Mouse (Mus musculus): ENCODE measurements around the gene Ifitm5. TPM values are rescaled to one million over a fixed set of nuclear protein-coding genes. Genes with fewer than 3 reads are reported as not detected.
"Not testable (repeated sequence)": the region's sequence is repeated elsewhere in the genome, so short reads cannot be mapped to it uniquely, and the experiment has no call there.

Gene Ifitm5
- polyA plus RNA-seq, 1 experiment, result 1.4 TPM

DNA sequence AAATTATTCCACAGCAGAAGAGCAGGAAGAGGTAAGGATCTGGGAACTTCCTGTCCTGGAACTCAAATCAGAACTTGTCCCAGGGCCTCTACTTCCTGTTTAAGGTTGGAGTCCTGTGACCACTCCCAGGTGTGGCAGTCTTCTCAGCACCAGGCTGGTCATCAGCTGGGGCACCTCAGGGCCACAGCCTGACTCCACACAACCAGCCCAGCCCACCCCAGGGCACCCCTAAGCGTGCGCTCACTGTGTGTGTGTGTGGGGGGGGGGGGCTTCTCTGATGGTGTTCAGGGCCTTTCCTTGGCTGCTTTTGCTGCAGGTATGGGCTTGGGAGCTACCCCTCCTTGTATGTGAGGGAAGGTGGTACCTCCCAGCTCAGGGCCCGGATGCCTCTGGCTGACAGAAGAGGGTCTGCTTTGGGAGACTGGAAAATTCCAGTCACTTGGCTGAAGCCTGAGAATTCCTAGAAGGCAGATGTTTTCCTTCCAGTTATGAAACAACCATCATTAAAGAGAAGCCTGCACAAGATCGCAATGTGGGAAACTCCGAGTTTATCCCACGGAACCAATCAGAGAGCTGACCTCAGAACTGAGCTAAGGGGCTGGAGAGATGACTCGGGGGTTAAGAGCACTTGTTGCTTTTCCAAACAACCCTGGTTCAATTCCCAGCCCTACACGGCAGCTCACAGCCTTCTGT is 21.5 kb upstream of the Ifitm5 start:
- Histone ChIP-seq H3K27me3 (replicated peaks; ENCODE audit: control insufficient read depth, insufficient read depth, low read length) (no peaks in the 10 kb centered on the region), H3K27ac (ENCODE audit: insufficient read depth, low read depth, low read length) (peak overlapping the region; percentile 85), H3K4me1 (ENCODE audit: control insufficient read depth, insufficient read depth, low read length) (no peaks in the 10 kb centered on the region), H3K4me3 (ENCODE audit: insufficient read depth, low read depth, low read length) (no peak overlapping the region), H3K36me3 (ENCODE audit: control insufficient read depth, insufficient read depth, low read length) (no peaks in the 10 kb centered on the region)
- peak; percentile 69 for DNase-seq
- no peak for TF ChIP-seq POLR2A (IDR thresholded peaks at IDR 0.05; ENCODE audit: low read depth, low read length)
- no peak for TF ChIP-seq CTCF (conservative IDR thresholded peaks at IDR 0.05; ENCODE audit: insufficient read depth, insufficient read length, low read depth, low read length)
- WGBS, result 72% methylated on average over 8 of the region's 8 CpGs

DNA sequence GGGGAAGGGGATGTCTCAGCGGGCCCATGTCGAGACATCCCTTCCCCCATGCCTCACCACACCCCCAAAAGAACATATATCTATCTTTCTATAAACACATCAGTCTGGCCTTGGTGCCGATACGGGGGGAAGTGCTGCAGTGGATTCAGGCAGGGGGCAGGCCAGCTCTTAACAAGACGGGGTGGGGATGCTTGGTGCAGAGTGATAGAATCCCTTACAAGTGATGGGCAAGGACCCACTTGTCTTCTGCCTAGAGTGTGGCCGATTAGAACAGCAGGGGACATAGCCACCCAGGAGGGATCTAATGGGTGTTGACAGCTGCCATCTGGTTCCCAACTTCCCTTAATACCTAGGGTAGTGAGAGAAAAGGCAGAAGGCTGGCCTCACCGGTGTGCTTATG is 20.8 kb upstream of the Ifitm5 start:
- Histone ChIP-seq H3K4me1 (ENCODE audit: control insufficient read depth, insufficient read depth, low read length) (no peaks in the 10 kb centered on the region), H3K4me3 (ENCODE audit: insufficient read depth, low read depth, low read length) (no peak overlapping the region), H3K36me3 (ENCODE audit: control insufficient read depth, insufficient read depth, low read length) (no peaks in the 10 kb centered on the region), H3K27me3 (replicated peaks; ENCODE audit: control insufficient read depth, insufficient read depth, low read length) (no peaks in the 10 kb centered on the region), H3K27ac (ENCODE audit: insufficient read depth, low read depth, low read length) (peak overlapping the region; percentile 22)
- DNase-seq, result no peak
- no peak for TF ChIP-seq POLR2A (IDR thresholded peaks at IDR 0.05; ENCODE audit: low read depth, low read length)
- TF ChIP-seq CTCF (conservative IDR thresholded peaks at IDR 0.05; ENCODE audit: insufficient read depth, insufficient read length, low read depth, low read length), result no peak
- WGBS, result 64% methylated on average over 7 of the region's 7 CpGs

DNA sequence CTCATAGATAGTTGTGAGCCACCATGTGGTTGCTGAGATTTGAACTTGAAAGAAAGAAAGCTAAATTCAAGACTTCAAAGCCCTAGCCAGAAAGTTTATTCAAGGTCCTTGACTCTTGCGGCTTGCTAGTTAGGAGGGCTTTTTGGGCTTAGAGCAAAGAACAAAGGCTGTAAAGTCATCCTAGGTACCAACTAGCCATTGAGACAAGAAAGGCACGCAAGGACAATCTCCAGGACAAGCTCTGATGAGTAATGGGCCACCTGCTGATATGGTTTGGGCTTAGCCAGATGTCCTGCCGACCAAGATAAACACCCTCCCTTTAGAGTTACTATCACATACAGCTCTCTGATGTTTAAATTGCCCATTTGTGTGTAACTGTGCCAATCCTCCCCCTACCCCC is 18.6 kb upstream of the Ifitm5 start:
- not testable (repeated sequence) for H3K27ac ChIP-seq (ENCODE audit: insufficient read depth, low read depth, low read length)
- WGBS, result 72% methylated on average over 3 of the region's 3 CpGs
- peak overlapping the region; percentile 13; the same call in 1 of the 2 replicates for H3K4me3 ChIP-seq (ENCODE audit: insufficient read depth, low read depth, low read length)

DNA sequence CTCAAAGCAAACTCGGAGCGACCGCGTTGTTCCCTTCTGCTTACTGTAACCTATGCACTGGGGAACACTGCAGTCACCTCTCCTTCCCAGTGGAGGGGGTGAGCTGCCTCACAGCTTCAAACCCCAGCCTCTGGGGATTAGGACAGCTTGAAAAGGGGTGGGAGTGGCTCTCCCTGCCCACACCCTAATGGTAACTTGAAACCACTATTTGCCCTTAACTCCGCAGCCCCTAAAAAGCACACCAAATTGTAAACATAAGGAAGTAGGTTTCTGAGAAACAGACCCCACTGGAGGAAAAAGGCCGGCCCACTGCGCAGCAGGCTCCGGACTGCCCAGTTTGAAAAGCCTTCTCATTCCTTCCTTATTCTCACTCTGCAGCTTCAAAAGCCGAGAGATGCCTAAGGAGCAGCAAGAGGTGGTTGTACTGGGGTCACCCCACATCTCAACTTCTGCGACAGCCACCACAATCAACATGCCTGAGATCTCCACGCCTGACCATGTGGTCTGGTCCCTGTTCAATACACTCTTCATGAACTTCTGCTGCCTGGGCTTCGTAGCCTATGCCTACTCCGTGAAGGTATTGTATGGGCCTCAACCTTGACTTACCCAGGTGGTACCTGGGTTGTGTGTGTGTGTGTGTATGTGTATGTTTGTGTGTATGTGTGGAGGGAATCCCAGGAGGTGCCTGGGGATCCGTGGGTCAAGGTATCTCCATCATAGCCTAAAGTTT is 17.9 kb upstream of the Ifitm5 start:
- DNase-seq, result no peak
- Histone ChIP-seq H3K27me3 (replicated peaks; ENCODE audit: control insufficient read depth, insufficient read depth, low read length) (no peaks in the 10 kb centered on the region), H3K4me3 (ENCODE audit: insufficient read depth, low read depth, low read length) (peak overlapping the region; percentile 34), H3K4me1 (ENCODE audit: control insufficient read depth, insufficient read depth, low read length) (no peaks in the 10 kb centered on the region), H3K36me3 (ENCODE audit: control insufficient read depth, insufficient read depth, low read length) (no peaks in the 10 kb centered on the region), H3K27ac (ENCODE audit: insufficient read depth, low read depth, low read length) (peak overlapping the region; percentile 35; the same call in 1 of the 2 replicates)
- WGBS, result 47% methylated on average over 14 of the region's 14 CpGs
- TF ChIP-seq CTCF (conservative IDR thresholded peaks at IDR 0.05; ENCODE audit: insufficient read depth, insufficient read length, low read depth, low read length) (no peak), POLR2A (IDR thresholded peaks at IDR 0.05; ENCODE audit: low read depth, low read length) (no peak)

More for the DNA sequence above, 18.6 kb upstream of the Ifitm5 start:
- not testable (repeated sequence) for H3K27me3 ChIP-seq (replicated peaks; ENCODE audit: control insufficient read depth, insufficient read depth, low read length); H3K36me3 ChIP-seq (ENCODE audit: control insufficient read depth, insufficient read depth, low read length); DNase-seq; H3K4me1 ChIP-seq (ENCODE audit: control insufficient read depth, insufficient read depth, low read length)

DNA sequence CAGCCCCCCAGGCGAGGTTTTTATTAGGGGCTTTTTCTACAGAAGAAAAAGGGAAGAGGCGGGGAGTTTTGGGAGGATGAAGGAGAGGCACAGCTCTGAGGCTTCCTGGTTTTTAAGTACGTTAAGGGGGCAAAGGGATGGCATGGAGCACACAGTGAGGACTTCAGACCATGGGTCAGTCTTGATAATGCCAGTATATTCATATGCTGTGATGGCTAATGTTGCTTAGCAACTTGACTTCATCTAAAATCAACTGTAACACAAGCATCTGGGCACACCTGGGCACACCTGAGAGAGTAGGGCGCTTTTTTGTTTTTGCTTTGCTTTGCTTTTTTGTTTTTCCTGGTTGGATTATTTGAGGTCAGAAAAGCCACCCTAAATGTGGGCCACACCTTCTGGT is 16.8 kb upstream of the Ifitm5 start, which contains the start of gene Ifitm1:
Gene Ifitm1 (plus strand): TSS at position 301 of the 400 bp plus-strand sequence.
- Histone ChIP-seq H3K27me3 (replicated peaks; ENCODE audit: control insufficient read depth, insufficient read depth, low read length) (no peaks in the 10 kb centered on the region), H3K36me3 (ENCODE audit: control insufficient read depth, insufficient read depth, low read length) (no peaks in the 10 kb centered on the region), H3K4me3 (ENCODE audit: insufficient read depth, low read depth, low read length) (no peak within 1 kb of the TSS), H3K27ac (ENCODE audit: insufficient read depth, low read depth, low read length) (peak within 1 kb of the TSS; percentile 35; the same call in 1 of the 2 replicates), H3K4me1 (ENCODE audit: control insufficient read depth, insufficient read depth, low read length) (no peaks in the 10 kb centered on the region)
- TF ChIP-seq CTCF (conservative IDR thresholded peaks at IDR 0.05; ENCODE audit: insufficient read depth, insufficient read length, low read depth, low read length) (no peak), POLR2A (IDR thresholded peaks at IDR 0.05; ENCODE audit: low read depth, low read length) (no peak)
- WGBS, result 95% methylated on average over 4 of the region's 4 CpGs
- no peak for DNase-seq

DNA sequence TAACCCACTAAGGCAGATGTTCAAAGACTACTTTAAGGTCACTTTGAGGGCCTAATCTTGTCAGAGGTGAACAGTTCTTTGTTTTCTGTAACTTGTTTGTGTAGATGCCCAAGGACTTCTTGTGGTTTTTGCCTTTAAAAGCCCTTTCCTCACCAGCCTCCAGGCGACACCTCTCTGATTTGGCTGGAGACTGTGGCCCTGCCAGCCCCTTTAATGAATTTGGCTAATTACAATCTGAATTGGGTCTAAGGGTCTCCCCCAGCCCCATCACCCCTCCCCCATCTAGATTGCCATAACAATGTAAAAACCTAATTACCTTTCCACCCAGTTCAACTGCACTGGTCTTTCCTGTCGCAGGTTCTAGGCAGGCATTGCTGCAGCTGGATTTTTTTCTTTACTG is 12.6 kb upstream of the Ifitm5 start:
- Histone ChIP-seq H3K4me1 (ENCODE audit: control insufficient read depth, insufficient read depth, low read length) (no peaks in the 10 kb centered on the region), H3K4me3 (ENCODE audit: insufficient read depth, low read depth, low read length) (no peak overlapping the region), H3K36me3 (ENCODE audit: control insufficient read depth, insufficient read depth, low read length) (no peaks in the 10 kb centered on the region), H3K27me3 (replicated peaks; ENCODE audit: control insufficient read depth, insufficient read depth, low read length) (no peaks in the 10 kb centered on the region), H3K27ac (ENCODE audit: insufficient read depth, low read depth, low read length) (no peak overlapping the region)
- WGBS, result 91% methylated on average over 2 of the region's 2 CpGs
- DNase-seq, result no peak
- TF ChIP-seq CTCF (conservative IDR thresholded peaks at IDR 0.05; ENCODE audit: insufficient read depth, insufficient read length, low read depth, low read length) (no peak), POLR2A (IDR thresholded peaks at IDR 0.05; ENCODE audit: low read depth, low read length) (no peak)

DNA sequence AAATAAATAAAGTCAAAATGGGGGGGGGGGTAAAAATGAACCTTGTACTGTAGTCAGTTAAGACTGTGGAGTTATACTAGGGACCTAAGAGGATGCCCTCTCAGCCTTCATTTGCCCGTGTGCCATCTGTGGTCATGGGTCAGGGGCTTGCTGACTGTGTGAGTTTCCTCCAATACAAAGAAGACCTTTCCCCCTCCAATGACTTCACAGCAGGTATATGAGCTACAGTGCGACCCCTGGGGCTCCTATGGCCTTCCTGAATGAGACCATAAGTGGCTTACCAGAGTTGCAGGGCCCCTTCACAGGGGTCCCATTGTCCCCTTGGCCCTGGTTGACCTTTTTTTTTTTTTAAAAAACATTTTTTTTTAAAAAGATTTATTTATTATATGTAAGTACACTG is 11.3 kb upstream of the Ifitm5 start:
- no peaks in the 10 kb centered on the region for H3K36me3 ChIP-seq (ENCODE audit: control insufficient read depth, insufficient read depth, low read length)
- WGBS, result 78% methylated on average over 2 of the region's 2 CpGs
- no peaks in the 10 kb centered on the region for H3K4me1 ChIP-seq (ENCODE audit: control insufficient read depth, insufficient read depth, low read length)
- H3K27me3 ChIP-seq (replicated peaks; ENCODE audit: control insufficient read depth, insufficient read depth, low read length), result no peaks in the 10 kb centered on the region
- H3K4me3 ChIP-seq (ENCODE audit: insufficient read depth, low read depth, low read length), result no peak overlapping the region
- no peak overlapping the region for H3K27ac ChIP-seq (ENCODE audit: insufficient read depth, low read depth, low read length)
- DNase-seq, result no peak
- no peak for TF ChIP-seq CTCF (conservative IDR thresholded peaks at IDR 0.05; ENCODE audit: insufficient read depth, insufficient read length, low read depth, low read length)
- no peak for TF ChIP-seq POLR2A (IDR thresholded peaks at IDR 0.05; ENCODE audit: low read depth, low read length)

Measured in kidney, adult 2 months (tissue).